Mouse (Mus musculus): Measurements from ENCODE around the gene Hist1h3i.
A peak's percentile ranks its signal among the peaks of the same experiment; 100 is the strongest.
"Not testable (repeated sequence)": the region's sequence is repeated elsewhere in the genome, so short reads cannot be mapped to it uniquely, and the experiment has no call there.

Hist1h3i gene

GRCm38 (mm10) chr13:21783255-21783617 lies at the start of gene Hist1h3i:
TSS of gene Hist1h3i (minus strand) at chr13:21783370.
- DNase-seq = peak; percentile 95

- DNase-seq = not testable (repeated sequence)
Observed at GRCm38 (mm10) chr13:21831418-21832394, 48.5 kb upstream of the Hist1h3i start, which contains the start of gene Hist1h4n. TSS of gene Hist1h4n (minus strand) at chr13:21832196.

- DNase-seq = no peak
Observed at GRCm38 (mm10) chr13:21830344-21830743, 47.2 kb upstream of the Hist1h3i start.

GRCm38 (mm10) chr13:21828511-21828910 lies 45.3 kb upstream of the Hist1h3i start:
- no peak for DNase-seq

GRCm38 (mm10) chr13:21820082-21820890 lies 37.1 kb upstream of the Hist1h3i start:
- not testable (repeated sequence) for DNase-seq

- not testable (repeated sequence) for DNase-seq
Observed at GRCm38 (mm10) chr13:21812092-21812491, 28.9 kb upstream of the Hist1h3i start.

GRCm38 (mm10) chr13:21811539-21811938 lies 28.4 kb upstream of the Hist1h3i start, which contains the start of gene Hist1h4m:
TSS of gene Hist1h4m (plus strand) at chr13:21811746.
- not testable (repeated sequence) for DNase-seq

GRCm38 (mm10) chr13:21811074-21811473 lies 27.9 kb upstream of the Hist1h3i start:
- not testable (repeated sequence) for DNase-seq

GRCm38 (mm10) chr13:21810073-21810472 lies 26.9 kb upstream of the Hist1h3i start, which contains the start of the genes Hist1h2bq and Hist1h2ao:
TSS of gene Hist1h2bq (minus strand) at chr13:21810197.
TSS of gene Hist1h2ao (plus strand) at chr13:21810465.
- not testable (repeated sequence) for DNase-seq

GRCm38 (mm10) chr13:21803058-21803457 lies 19.9 kb upstream of the Hist1h3i start:
- DNase-seq = not testable (repeated sequence)

- DNase-seq = not testable (repeated sequence)
Observed at GRCm38 (mm10) chr13:21797163-21797562, 14.0 kb upstream of the Hist1h3i start.

GRCm38 (mm10) chr13:21795584-21795983 lies 12.4 kb upstream of the Hist1h3i start:
- no peak for DNase-seq

- no peak for DNase-seq
Observed at GRCm38 (mm10) chr13:21790601-21791283, 7.6 kb upstream of the Hist1h3i start.

- no peak for DNase-seq
Observed at GRCm38 (mm10) chr13:21789925-21790324, 6.8 kb upstream of the Hist1h3i start.

- peak; percentile 30 for DNase-seq
Observed at GRCm38 (mm10) chr13:21787760-21788593, 4.8 kb upstream of the Hist1h3i start.

- DNase-seq = peak; percentile 99
Observed at GRCm38 (mm10) chr13:21786899-21787629, 3.9 kb upstream of the Hist1h3i start, which contains the start of the genes Hist1h2an and Hist1h2bp. TSS of gene Hist1h2an (minus strand) at chr13:21787218. TSS of gene Hist1h2bp (plus strand) at chr13:21787461.

GRCm38 (mm10) chr13:21786189-21786898 lies 3.2 kb upstream of the Hist1h3i start:
- DNase-seq = peak; percentile 53

- no peak for DNase-seq
Observed at GRCm38 (mm10) chr13:21784311-21784710, 1.1 kb upstream of the Hist1h3i start.

GRCm38 (mm10) chr13:21783734-21784161 lies 578 bp upstream of the Hist1h3i start:
- peak; percentile 80 for DNase-seq

All from retina, postnatal 1 day (tissue).